Mouse (Mus musculus): ENCODE measurements around the gene Id2. TPM values are rescaled to one million over a fixed set of nuclear protein-coding genes. Genes with fewer than 3 reads are reported as not detected.

The Id2 gene
- polyA plus RNA-seq, 1 experiment, result 50.5 TPM

GRCm38 (mm10) chr12:25098161-25098550, 1.2 kb upstream of the Id2 start:
- TF ChIP-seq CTCF (IDR thresholded peaks at IDR 0.05; ENCODE audit: low read depth, low read length) (no peak), POLR2A (IDR thresholded peaks at IDR 0.05; ENCODE audit: borderline replicate concordance, low read depth, low read length) (no peak)
- Histone ChIP-seq H3K27ac (ENCODE audit: insufficient read depth, low read depth, low read length) (peak overlapping the region; percentile 53), H3K4me3 (ENCODE audit: insufficient read depth, low read length) (peak overlapping the region; percentile 70), H3K4me1 (ENCODE audit: control insufficient read depth, insufficient read depth, low read length) (peaks cover 17% of the 10 kb centered on the region)

GRCm38 (mm10) chr12:25097210-25098160, 545 bp upstream of the Id2 start:
- Histone ChIP-seq H3K4me3 (ENCODE audit: insufficient read depth, low read length) (peak overlapping the region; percentile 70; the same call in 1 of the 2 replicates), H3K27ac (ENCODE audit: insufficient read depth, low read depth, low read length) (no peak overlapping the region), H3K4me1 (ENCODE audit: control insufficient read depth, insufficient read depth, low read length) (peaks cover 17% of the 10 kb centered on the region)
- TF ChIP-seq POLR2A (IDR thresholded peaks at IDR 0.05; ENCODE audit: borderline replicate concordance, low read depth, low read length) (no peak), CTCF (IDR thresholded peaks at IDR 0.05; ENCODE audit: low read depth, low read length) (no peak)

- Histone ChIP-seq H3K27ac (ENCODE audit: insufficient read depth, low read depth, low read length) (peak overlapping the region; percentile 82), H3K4me1 (ENCODE audit: control insufficient read depth, insufficient read depth, low read length) (peaks cover 17% of the 10 kb centered on the region), H3K4me3 (ENCODE audit: insufficient read depth, low read length) (peak overlapping the region; percentile 63)
- TF ChIP-seq POLR2A (IDR thresholded peaks at IDR 0.05; ENCODE audit: borderline replicate concordance, low read depth, low read length) (no peak), CTCF (IDR thresholded peaks at IDR 0.05; ENCODE audit: low read depth, low read length) (no peak)
Measured at GRCm38 (mm10) chr12:25096640-25097051, 294 bp downstream of the Id2 start.

- peak overlapping the region; percentile 82 for H3K4me3 ChIP-seq (ENCODE audit: insufficient read depth, low read length)
- H3K4me1 ChIP-seq (ENCODE audit: control insufficient read depth, insufficient read depth, low read length), result peaks cover 14% of the 10 kb centered on the region
- H3K27ac ChIP-seq (ENCODE audit: insufficient read depth, low read depth, low read length), result peak overlapping the region; percentile 82
- TF ChIP-seq POLR2A (IDR thresholded peaks at IDR 0.05; ENCODE audit: borderline replicate concordance, low read depth, low read length) (peak; percentile 84; the same call in 1 of the 2 replicates), CTCF (IDR thresholded peaks at IDR 0.05; ENCODE audit: low read depth, low read length) (no peak)
Measured at GRCm38 (mm10) chr12:25095974-25096639, 833 bp downstream of the Id2 start.

- Histone ChIP-seq H3K4me1 (ENCODE audit: control insufficient read depth, insufficient read depth, low read length) (peaks cover 14% of the 10 kb centered on the region), H3K4me3 (ENCODE audit: insufficient read depth, low read length) (peak overlapping the region; percentile 82), H3K27ac (ENCODE audit: insufficient read depth, low read depth, low read length) (no peak overlapping the region)
- no peak for TF ChIP-seq CTCF (IDR thresholded peaks at IDR 0.05; ENCODE audit: low read depth, low read length)
- no peak for TF ChIP-seq POLR2A (IDR thresholded peaks at IDR 0.05; ENCODE audit: borderline replicate concordance, low read depth, low read length)
Measured at GRCm38 (mm10) chr12:25095538-25095937, 1.4 kb downstream of the Id2 start.

- no peak for TF ChIP-seq POLR2A (IDR thresholded peaks at IDR 0.05; ENCODE audit: borderline replicate concordance, low read depth, low read length)
- no peak for TF ChIP-seq CTCF (IDR thresholded peaks at IDR 0.05; ENCODE audit: low read depth, low read length)
- Histone ChIP-seq H3K4me1 (ENCODE audit: control insufficient read depth, insufficient read depth, low read length) (peaks cover 14% of the 10 kb centered on the region), H3K4me3 (ENCODE audit: insufficient read depth, low read length) (peak overlapping the region; percentile 82), H3K27ac (ENCODE audit: insufficient read depth, low read depth, low read length) (no peak overlapping the region)
Measured at GRCm38 (mm10) chr12:25094621-25095521, 2.1 kb downstream of the Id2 start.

- H3K27ac ChIP-seq (ENCODE audit: insufficient read depth, low read depth, low read length), result no peak overlapping the region
- TF ChIP-seq CTCF (IDR thresholded peaks at IDR 0.05; ENCODE audit: low read depth, low read length), result no peak
- TF ChIP-seq POLR2A (IDR thresholded peaks at IDR 0.05; ENCODE audit: borderline replicate concordance, low read depth, low read length), result no peak
- H3K4me3 ChIP-seq (ENCODE audit: insufficient read depth, low read length), result no peak overlapping the region
- peaks cover 14% of the 10 kb centered on the region for H3K4me1 ChIP-seq (ENCODE audit: control insufficient read depth, insufficient read depth, low read length)
Measured at GRCm38 (mm10) chr12:25093241-25093774, 3.6 kb downstream of the Id2 start.

GRCm38 (mm10) chr12:25092751-25093211, 4.2 kb downstream of the Id2 start:
- H3K27ac ChIP-seq (ENCODE audit: insufficient read depth, low read depth, low read length), result no peak overlapping the region
- H3K4me3 ChIP-seq (ENCODE audit: insufficient read depth, low read length), result no peak overlapping the region
- H3K4me1 ChIP-seq (ENCODE audit: control insufficient read depth, insufficient read depth, low read length), result peaks cover 9% of the 10 kb centered on the region
- TF ChIP-seq CTCF (IDR thresholded peaks at IDR 0.05; ENCODE audit: low read depth, low read length) (no peak), POLR2A (IDR thresholded peaks at IDR 0.05; ENCODE audit: borderline replicate concordance, low read depth, low read length) (no peak)
